Mouse (Mus musculus): ENCODE data around the gene Dpm2.

Dpm2 gene

DNA sequence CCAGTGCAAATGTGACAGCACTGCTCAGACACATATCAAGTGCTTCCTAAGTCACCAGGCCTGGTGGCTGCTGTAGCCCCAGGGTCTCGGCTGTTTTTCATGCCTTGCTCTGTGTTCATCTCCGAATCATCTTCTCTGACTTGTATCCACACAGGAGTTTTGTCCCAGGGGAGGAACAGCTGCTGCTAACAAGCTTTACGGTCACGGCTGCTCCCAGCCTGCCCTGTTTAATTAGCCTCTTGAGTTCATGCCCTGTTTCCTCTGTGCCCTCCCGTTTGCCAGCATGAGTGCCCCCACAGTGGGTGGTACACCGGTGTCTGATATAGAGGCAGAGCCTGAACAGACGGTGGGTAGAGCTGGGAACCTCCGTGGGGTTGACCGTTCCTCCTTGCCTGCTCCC is 47.4 kb downstream of the Dpm2 start:
- DNase-seq: no peak

DNA sequence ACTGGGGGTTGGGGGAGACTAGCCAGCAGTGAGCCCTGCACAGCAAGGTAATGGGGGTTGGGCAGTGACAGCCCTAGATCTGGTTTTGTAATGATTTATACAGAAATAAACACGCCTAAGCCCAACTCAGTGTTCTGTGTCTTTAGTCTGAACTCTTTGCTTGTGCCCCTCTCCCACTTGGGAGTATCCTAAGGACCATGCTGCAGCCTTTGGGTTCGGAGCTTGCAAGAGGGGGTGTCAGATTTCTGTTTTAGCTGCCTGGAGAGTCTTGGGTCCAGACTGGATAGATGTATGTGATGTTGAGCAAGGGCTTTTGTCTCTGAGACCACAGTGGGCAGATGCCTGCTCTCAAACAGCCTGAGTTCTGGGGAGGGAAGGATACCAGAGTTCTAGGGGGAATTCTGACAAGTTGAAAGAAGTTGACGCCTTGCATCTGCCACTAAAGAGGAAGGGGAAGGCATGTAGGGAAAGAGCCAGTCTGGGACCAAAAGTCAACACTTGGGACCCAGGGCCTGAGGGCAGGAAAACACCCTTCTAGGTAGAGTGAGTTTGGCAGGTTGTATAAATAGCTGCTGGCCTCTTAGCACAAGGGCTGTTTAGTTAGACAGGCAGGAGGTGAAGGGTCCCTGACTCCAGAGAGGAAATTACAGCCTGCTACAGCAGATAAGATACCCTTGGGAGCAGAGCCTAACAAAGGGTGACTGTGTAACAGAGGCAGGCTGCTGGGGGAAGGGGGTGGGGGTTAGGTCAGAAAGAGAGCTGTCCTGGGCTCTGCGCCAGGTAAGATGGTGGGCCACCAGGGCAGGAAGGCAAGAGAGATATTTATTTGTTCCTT is 50.2 kb downstream of the Dpm2 start:
- DNase-seq: peak; percentile 61 to 76

DNA sequence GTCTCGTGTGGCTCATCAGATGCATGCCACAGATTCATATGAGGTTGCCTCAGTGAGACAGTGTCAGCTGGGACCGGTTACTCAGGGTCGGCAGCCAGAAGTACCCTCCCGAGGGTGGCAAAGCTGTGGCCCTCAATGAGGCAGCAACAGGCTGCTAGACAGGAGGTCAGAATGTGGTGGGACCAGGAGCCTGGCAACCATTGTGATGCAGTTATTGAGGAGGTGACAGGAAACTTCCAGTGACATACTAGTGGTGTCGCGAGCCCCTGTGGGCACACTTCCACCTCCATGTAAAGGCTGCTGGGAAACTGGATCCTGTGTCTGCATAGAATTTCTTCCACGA is 50.8 kb downstream of the Dpm2 start, which contains the start of gene Ak1:
Ak1 (plus strand) TSS at position 242 of the 343 bp plus-strand sequence.
- DNase-seq: no peak
